Mouse (Mus musculus) testis, adult 2 months (tissue): ENCODE results near the gene Abcg5. TPM values are rescaled to one million over a fixed set of nuclear protein-coding genes. Genes with fewer than 3 reads are reported as not detected.

Experiments
- H3K27ac ChIP-seq: fragments of 200-500 bp; 2 replicates; pipeline ENCODE4 v1.5.1; 2012; ENCODE audit warnings: low read depth, low read length; ENCODE audit not compliant: control insufficient read depth, insufficient read depth
- H3K27me3 ChIP-seq: fragments of 200-500 bp; 2 replicates; pipeline ENCODE4 v1.6.1; 2012; ENCODE audit warnings: mild to moderate bottlenecking, low read length, moderate library complexity; ENCODE audit not compliant: control insufficient read depth, insufficient read depth
- H3K36me3 ChIP-seq: fragments of 200-500 bp; 2 replicates; pipeline ENCODE4 v1.6.1; 2012; ENCODE audit warnings: mild to moderate bottlenecking, low read length; ENCODE audit not compliant: control insufficient read depth, insufficient read depth
- H3K4me1 ChIP-seq: fragments of 200-500 bp; 2 replicates; pipeline ENCODE4 v1.6.1; 2012; ENCODE audit warnings: low read length; ENCODE audit not compliant: control insufficient read depth, insufficient read depth
- H3K4me3 ChIP-seq: fragments of 200-500 bp; 2 replicates; pipeline ENCODE4 v1.5.1; 2012; ENCODE audit warnings: low read depth, mild to moderate bottlenecking, low read length, moderate library complexity, mixed read lengths; ENCODE audit not compliant: control insufficient read depth
- CTCF ChIP-seq: fragments of 200-500 bp; IDR thresholded peaks from 2 replicates; pipeline ENCODE4 v1.5.1; 2012; ENCODE audit warnings: low read depth, mild to moderate bottlenecking, inconsistent platforms, low read length, moderate library complexity; ENCODE audit not compliant: control insufficient read depth, insufficient read depth, insufficient replicate concordance
- POLR2A ChIP-seq: fragments of 200-500 bp; IDR thresholded peaks from 2 replicates; pipeline ENCODE4 v1.6.1; 2012; ENCODE audit warnings: low read depth, mild to moderate bottlenecking, inconsistent platforms, low read length, moderate library complexity; ENCODE audit not compliant: control insufficient read depth
- polyA plus RNA-seq: library from polyadenylated mRNA; depleted of rRNA; stranded (reverse); fragments of >200 nt; gene quantifications from 2 replicates; pipeline ENCODE4 v1.2.3, GENCODE M21; 2012

The Abcg5 gene
- polyA plus RNA-seq, 1 experiment: 0.40 TPM

DNA sequence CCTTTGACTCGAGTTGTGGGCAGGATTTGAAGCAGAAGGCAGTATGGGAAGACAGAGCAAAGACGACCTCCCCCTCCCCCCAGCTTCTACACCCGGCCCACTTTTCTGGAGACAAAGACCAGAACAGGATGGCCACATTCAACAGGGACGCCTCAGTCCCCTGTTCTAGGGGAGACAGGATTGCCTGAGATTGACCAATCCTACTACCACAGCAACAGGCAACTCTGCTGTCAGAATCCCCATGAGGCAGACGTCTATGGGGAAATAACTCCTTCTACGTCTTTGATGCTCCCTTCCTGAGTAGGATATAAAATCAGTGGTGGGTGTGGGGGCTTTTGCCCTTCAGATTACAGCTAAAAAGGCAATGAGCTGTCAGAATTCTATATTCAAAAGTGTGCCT lies 1.5 kb upstream of the Abcg5 start:
- TF ChIP-seq CTCF (no peak), POLR2A (no peak)
- H3K27me3 ChIP-seq: no peaks in the 10 kb centered on the region
- no peaks in the 10 kb centered on the region for H3K36me3 ChIP-seq
- no peaks in the 10 kb centered on the region for H3K4me1 ChIP-seq
- H3K4me3 ChIP-seq: no peak overlapping the region
- no peak overlapping the region for H3K27ac ChIP-seq

GRCm38 (mm10) chr17:84681670-84682069 lies 1.1 kb downstream of the Abcg5 start:
- Histone ChIP-seq H3K36me3 (no peaks in the 10 kb centered on the region), H3K4me3 (no peak overlapping the region), H3K27me3 (no peaks in the 10 kb centered on the region), H3K4me1 (no peaks in the 10 kb centered on the region), H3K27ac (no peak overlapping the region)
- TF ChIP-seq CTCF: no peak
- TF ChIP-seq POLR2A: no peak

GRCm38 (mm10) chr17:84677595-84677994 lies 5.2 kb downstream of the Abcg5 start:
- H3K27me3 ChIP-seq: no peaks in the 10 kb centered on the region; the same call in 1 of the 2 replicates
- TF ChIP-seq CTCF (no peak), POLR2A (no peak)
- no peak overlapping the region for H3K4me3 ChIP-seq
- no peaks in the 10 kb centered on the region for H3K36me3 ChIP-seq
- peaks cover 14% of the 10 kb centered on the region for H3K4me1 ChIP-seq
- no peak overlapping the region for H3K27ac ChIP-seq

- H3K4me3 ChIP-seq: peak within 1 kb of the TSS; percentile 64
- no peaks in the 10 kb centered on the region for H3K36me3 ChIP-seq
- H3K27me3 ChIP-seq: no peaks in the 10 kb centered on the region; the same call in 1 of the 2 replicates
- TF ChIP-seq CTCF (no peak), POLR2A (no peak)
- peaks cover 14% of the 10 kb centered on the region for H3K4me1 ChIP-seq
- H3K27ac ChIP-seq: no peak within 1 kb of the TSS
Measured at GRCm38 (mm10) chr17:84675951-84676366, 6.9 kb downstream of the Abcg5 start, which contains the start of gene Abcg8. Gene Abcg8, plus strand, starts transcription at chr17:84676302.

DNA sequence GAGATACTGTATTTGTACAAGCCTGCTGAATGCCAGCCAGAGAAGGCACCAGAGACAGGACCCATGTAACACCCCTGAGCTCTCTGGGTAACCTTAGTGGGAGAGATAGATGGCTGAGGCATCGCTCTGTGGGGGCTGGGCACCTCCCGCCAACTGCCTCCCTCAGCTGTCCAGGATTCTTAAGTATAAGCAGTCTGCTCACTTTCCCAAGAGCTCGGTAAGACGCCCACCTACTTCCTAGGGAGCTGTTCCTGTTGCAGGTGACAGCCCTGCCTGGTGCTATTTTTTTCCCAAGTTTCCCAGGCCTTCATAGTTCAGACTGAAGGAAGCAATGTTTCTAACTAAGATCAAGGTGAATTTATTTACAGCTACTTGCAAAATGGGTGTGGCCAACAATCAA lies 7.6 kb downstream of the Abcg5 start:
- no peak overlapping the region for H3K4me3 ChIP-seq
- peaks cover 14% of the 10 kb centered on the region for H3K4me1 ChIP-seq
- H3K27me3 ChIP-seq: no peaks in the 10 kb centered on the region; the same call in 1 of the 2 replicates
- no peak overlapping the region for H3K27ac ChIP-seq
- H3K36me3 ChIP-seq: no peaks in the 10 kb centered on the region
- no peak for TF ChIP-seq POLR2A
- no peak for TF ChIP-seq CTCF

DNA sequence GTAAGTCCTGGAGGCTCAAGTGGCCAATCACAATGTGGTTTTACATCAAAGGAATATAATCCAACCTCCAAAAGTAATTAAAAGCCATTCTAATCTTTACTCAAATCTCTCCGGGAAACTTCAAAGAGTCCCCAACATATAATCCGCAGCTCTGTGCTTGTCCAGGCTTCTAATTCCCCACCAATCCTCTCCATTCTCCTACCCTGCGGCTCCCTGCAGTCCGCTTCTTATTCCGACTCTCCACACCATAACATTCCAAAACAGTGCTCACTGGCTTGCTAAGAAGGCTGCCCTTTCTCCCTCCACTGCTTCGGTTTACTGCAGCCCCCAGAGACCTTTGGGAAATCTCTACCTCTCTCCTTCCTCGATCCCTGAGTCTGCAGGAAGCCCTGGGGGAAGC lies 8.8 kb downstream of the Abcg5 start:
- Histone ChIP-seq H3K27me3 (no peaks in the 10 kb centered on the region; the same call in 1 of the 2 replicates), H3K36me3 (no peaks in the 10 kb centered on the region), H3K4me1 (peaks cover 14% of the 10 kb centered on the region), H3K27ac (no peak overlapping the region), H3K4me3 (no peak overlapping the region)
- TF ChIP-seq POLR2A (no peak), CTCF (no peak)

DNA sequence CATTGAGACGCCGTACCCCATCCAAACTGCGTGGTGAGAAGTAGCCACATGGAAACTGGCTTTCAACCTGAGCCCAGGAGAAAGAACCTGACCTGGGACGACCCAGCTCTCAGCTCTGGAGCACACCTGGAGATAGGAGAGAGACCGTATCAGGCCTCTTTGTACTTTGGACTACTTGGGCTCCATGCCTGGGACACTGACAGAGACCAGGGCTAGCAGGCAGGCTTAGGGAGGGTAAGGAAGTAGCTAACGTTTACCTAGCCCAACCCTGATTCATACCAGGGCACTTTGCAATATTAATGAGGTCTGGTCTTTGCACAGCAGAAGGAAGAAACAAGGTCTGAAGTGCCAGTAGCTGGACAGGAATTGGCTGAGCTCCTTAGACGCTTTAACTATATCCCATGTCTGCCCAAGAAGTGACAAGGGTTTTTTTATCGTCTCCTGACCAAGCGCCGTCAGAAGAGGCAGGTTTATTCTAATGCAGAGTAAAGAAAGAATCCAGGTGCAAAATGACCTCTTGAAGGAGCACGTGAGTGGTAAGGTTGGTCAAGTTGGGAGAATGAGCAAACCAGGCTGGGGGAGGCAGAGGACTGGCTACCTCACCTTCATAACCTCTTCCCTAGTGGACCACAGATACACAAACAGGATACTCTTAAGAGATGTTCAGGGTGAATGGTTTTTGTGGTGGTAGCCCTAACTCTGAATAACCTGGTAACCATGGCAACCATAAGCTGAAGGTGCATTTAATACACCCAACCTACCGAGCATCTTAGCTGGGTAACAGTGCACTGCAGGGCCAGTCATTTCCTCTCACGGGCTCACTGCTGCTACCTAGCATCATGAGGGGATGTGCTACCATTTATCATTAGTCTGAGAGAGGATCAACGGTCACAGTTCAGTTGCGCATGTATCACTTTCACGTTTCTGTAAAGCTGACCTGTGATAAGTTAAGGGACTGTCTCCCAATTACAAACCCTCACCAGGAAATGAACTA lies 10.1 kb downstream of the Abcg5 start:
- no peak for TF ChIP-seq POLR2A
- no peak for TF ChIP-seq CTCF
- Histone ChIP-seq H3K4me1 (peaks cover 14% of the 10 kb centered on the region), H3K4me3 (no peak overlapping the region), H3K36me3 (no peaks in the 10 kb centered on the region), H3K27me3 (no peaks in the 10 kb centered on the region; the same call in 1 of the 2 replicates), H3K27ac (no peak overlapping the region)
